Mouse (Mus musculus): ENCODE measurements around the gene Odc1. TPM values are rescaled to one million over a fixed set of nuclear protein-coding genes. Genes with fewer than 3 reads are reported as not detected.
"Not testable (repeated sequence)": the region's sequence is repeated elsewhere in the genome, so short reads cannot be mapped to it uniquely, and the experiment has no call there.

The Odc1 gene
- polyA plus RNA-seq, 1 experiment from 2014 or later = 597 TPM

- 58% methylated on average over 4 of the region's 4 CpGs for WGBS (ENCODE audit: insufficient replicate concordance)
- ATAC-seq = no peak; the same call in 1 of the 2 replicates
These were observed 13.8 kb upstream of the Odc1 start for GRCm38 (mm10) chr12:17530825-17531224.

GRCm38 (mm10) chr12:17536222-17536621 is 8.4 kb upstream of the Odc1 start:
- 0 out of 2 replicates have a peak overlapping the region, but pooled peaks have one; percentile 30 for H3K27ac ChIP-seq
- WGBS (ENCODE audit: insufficient replicate concordance) = 73% methylated on average over 3 of the region's 3 CpGs
- H3K9ac ChIP-seq = no peak overlapping the region
- H3K36me3 ChIP-seq = no peaks in the 10 kb centered on the region
- no peaks in the 10 kb centered on the region for H3K27me3 ChIP-seq (replicated peaks)
- no peak overlapping the region for H3K4me3 ChIP-seq
- H3K4me2 ChIP-seq = no peak overlapping the region
- ATAC-seq = no peak
- peaks cover 65% of the 10 kb centered on the region for H3K4me1 ChIP-seq
- no peaks in the 10 kb centered on the region for H3K9me3 ChIP-seq (replicated peaks)

More at GRCm38 (mm10) chr12:17530825-17531224, 13.8 kb upstream of the Odc1 start:
- Histone ChIP-seq H3K9ac (no peak overlapping the region), H3K4me2 (no peak overlapping the region), H3K4me3 (no peak overlapping the region), H3K27ac (peak overlapping the region; percentile 50; the same call in 1 of the 2 replicates), H3K36me3 (no peaks in the 10 kb centered on the region), H3K4me1 (peaks cover 41% of the 10 kb centered on the region), H3K9me3 (replicated peaks) (no peaks in the 10 kb centered on the region), H3K27me3 (replicated peaks) (no peaks in the 10 kb centered on the region)

DNA sequence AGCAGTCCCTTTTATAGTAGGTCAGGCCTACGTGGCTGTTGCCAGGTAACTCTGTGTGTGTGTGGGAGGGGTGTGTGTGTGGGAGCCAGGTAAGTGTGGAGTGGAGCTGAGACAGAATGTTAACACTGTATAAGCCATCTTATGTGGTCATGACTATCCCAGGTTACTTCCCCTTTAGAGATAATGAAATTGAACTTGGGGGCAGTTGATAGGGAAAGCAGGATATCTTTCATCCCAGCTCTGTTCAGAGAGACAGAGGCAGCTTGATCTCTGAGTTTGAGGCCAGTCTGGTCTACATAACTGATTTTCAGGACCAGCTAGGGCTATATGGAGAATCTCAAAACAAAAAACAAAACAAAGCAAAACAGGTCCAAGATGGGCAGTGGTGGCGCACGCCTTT is 7.4 kb upstream of the Odc1 start:
- peak overlapping the region; percentile 95 for H3K27ac ChIP-seq
- H3K9me3 ChIP-seq (replicated peaks) = no peaks in the 10 kb centered on the region
- no peaks in the 10 kb centered on the region for H3K27me3 ChIP-seq (replicated peaks)
- peak overlapping the region; percentile 85 for H3K4me2 ChIP-seq
- peak; percentile 25 for ATAC-seq
- WGBS (ENCODE audit: insufficient replicate concordance) = 61% methylated on average over 3 of the region's 3 CpGs
- peak overlapping the region; percentile 70 for H3K9ac ChIP-seq
- H3K4me3 ChIP-seq = no peak overlapping the region
- H3K4me1 ChIP-seq = peaks cover 74% of the 10 kb centered on the region
- no peaks in the 10 kb centered on the region for H3K36me3 ChIP-seq

DNA sequence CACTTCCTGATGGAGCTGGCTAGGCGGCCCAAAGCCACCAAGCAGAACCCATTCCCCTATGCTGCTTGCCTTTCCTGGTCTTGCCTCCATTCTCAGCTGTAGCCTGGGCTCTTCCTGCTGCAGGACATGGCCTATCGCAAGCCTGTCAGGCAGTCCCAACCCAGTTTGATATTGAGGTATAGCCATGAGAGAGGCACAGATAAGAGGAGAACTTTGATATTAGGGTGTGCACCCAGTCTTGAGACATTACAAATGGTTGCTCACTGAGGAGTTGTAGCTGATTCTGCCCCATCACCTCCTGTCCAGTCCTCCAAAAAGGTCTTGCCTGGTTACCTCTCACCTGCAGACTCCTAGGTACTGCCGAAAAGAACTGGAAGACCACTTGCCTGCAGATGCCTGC is 6.5 kb upstream of the Odc1 start:
- Histone ChIP-seq H3K27ac (peak overlapping the region; percentile 95), H3K36me3 (no peaks in the 10 kb centered on the region), H3K4me1 (peaks cover 81% of the 10 kb centered on the region), H3K4me3 (peak overlapping the region; percentile 55), H3K9me3 (replicated peaks) (no peaks in the 10 kb centered on the region), H3K4me2 (peak overlapping the region; percentile 85), H3K27me3 (replicated peaks) (no peaks in the 10 kb centered on the region), H3K9ac (peak overlapping the region; percentile 70)
- 28% methylated on average over 3 of the region's 3 CpGs for whole genome bisulfite sequencing (ENCODE audit: insufficient replicate concordance)
- peak; percentile 95 for ATAC-seq

DNA sequence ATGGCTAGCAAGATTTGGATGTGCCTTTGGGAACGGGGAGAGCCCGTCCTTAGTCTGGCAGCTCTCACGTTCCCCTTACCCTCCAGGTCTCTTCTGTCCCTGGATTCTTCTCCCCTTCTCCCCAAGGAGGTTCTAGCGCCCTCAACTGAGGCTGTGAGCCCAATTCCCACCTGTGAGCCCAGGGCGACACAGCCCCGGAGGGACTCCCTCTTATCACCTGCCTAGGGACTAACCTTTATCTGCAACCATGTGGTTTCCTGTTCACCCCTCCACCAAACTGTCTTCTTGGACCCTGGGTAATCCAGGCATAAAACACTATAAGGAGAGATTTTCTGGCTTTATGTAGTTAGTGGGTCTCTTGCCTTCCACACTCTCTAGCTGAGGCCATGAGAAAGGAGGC is 5.6 kb upstream of the Odc1 start:
- no peaks in the 10 kb centered on the region for H3K27me3 ChIP-seq (replicated peaks)
- H3K4me3 ChIP-seq = peak overlapping the region; percentile 55
- peak overlapping the region; percentile 85 for H3K4me2 ChIP-seq
- peak overlapping the region; percentile 95 for H3K27ac ChIP-seq
- peak overlapping the region; percentile 70 for H3K9ac ChIP-seq
- WGBS (ENCODE audit: insufficient replicate concordance) = 27% methylated on average over 6 of the region's 6 CpGs
- ATAC-seq = peak; percentile 69
- H3K9me3 ChIP-seq (replicated peaks) = no peaks in the 10 kb centered on the region
- H3K4me1 ChIP-seq = peaks cover 85% of the 10 kb centered on the region
- H3K36me3 ChIP-seq = no peaks in the 10 kb centered on the region

- Histone ChIP-seq H3K27me3 (replicated peaks) (no peaks in the 10 kb centered on the region), H3K4me2 (peak overlapping the region; percentile 85), H3K27ac (peak overlapping the region; percentile 95), H3K36me3 (no peaks in the 10 kb centered on the region), H3K4me1 (peaks cover 88% of the 10 kb centered on the region), H3K9me3 (replicated peaks) (no peaks in the 10 kb centered on the region), H3K4me3 (peak overlapping the region; percentile 55), H3K9ac (peak overlapping the region; percentile 70)
- ATAC-seq = no peak
- 44% methylated on average over 6 of the region's 6 CpGs for WGBS (ENCODE audit: insufficient replicate concordance)
These were observed 4.5 kb upstream of the Odc1 start for GRCm38 (mm10) chr12:17540040-17540552.

DNA sequence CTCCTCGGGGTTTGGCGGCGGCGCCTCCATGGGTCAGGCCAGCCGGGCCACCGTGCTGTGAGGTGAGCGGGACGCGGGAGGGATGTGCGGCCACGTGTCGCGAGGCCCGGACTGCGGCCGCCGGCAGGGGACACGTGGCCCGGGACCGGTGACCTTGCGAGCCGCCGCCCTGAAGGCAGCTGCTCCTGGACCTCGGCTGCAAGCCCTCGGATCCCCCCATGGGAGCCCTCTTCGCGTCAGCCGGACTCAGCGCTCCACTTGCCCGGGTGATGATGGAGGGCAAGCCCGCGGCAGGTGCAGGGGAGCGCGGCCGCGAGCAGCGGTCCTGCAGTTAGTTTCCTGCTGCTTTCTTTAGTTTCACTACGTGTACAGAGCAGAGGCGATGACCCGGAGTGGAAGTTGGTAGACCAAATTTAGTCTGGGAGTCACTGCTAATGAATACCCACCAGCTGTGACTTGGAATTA is 545 bp downstream of the Odc1 start:
- peak overlapping the region; percentile 95 for H3K27ac ChIP-seq
- peak overlapping the region; percentile 97 for H3K4me3 ChIP-seq
- 1% methylated on average over 39 of the region's 40 CpGs for WGBS (ENCODE audit: insufficient replicate concordance)
- H3K4me2 ChIP-seq = peak overlapping the region; percentile 71
- H3K4me1 ChIP-seq = peaks cover 61% of the 10 kb centered on the region
- H3K27me3 ChIP-seq (replicated peaks) = no peaks in the 10 kb centered on the region
- H3K9ac ChIP-seq = peak overlapping the region; percentile 100
- peak; percentile 44 for ATAC-seq
- H3K36me3 ChIP-seq = peaks cover 44% of the 10 kb centered on the region
- no peaks in the 10 kb centered on the region for H3K9me3 ChIP-seq (replicated peaks)

DNA sequence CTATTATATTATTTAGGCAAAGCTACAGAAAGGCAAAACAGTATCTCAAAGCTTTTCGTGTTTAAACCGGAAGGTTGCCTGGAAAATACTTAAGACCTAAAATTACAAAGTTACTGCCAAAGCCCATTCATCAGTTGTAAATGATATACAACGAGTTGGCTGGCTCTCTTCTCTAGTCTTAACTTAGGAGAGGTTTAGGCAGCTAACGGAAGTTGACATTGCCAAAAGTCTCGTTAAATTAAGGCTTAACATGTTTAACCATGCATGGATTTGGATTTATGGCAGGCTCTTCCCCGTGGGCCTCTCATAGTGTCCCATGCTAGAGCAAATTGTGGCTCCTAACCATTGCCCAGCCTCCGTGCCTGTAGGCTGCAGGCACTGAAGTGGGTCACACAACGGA is 1.3 kb downstream of the Odc1 start:
- H3K4me2 ChIP-seq = peak overlapping the region; percentile 71
- peak overlapping the region; percentile 100 for H3K9ac ChIP-seq
- H3K9me3 ChIP-seq (replicated peaks) = no peaks in the 10 kb centered on the region
- no peaks in the 10 kb centered on the region for H3K27me3 ChIP-seq (replicated peaks)
- WGBS (ENCODE audit: insufficient replicate concordance) = 2% methylated on average over 8 of the region's 8 CpGs
- H3K27ac ChIP-seq = peak overlapping the region; percentile 95
- H3K36me3 ChIP-seq = peaks cover 49% of the 10 kb centered on the region
- peaks cover 54% of the 10 kb centered on the region for H3K4me1 ChIP-seq
- peak overlapping the region; percentile 97 for H3K4me3 ChIP-seq
- ATAC-seq = no peak

GRCm38 (mm10) chr12:17547552-17547951 is 3.0 kb downstream of the Odc1 start:
- Histone ChIP-seq H3K4me3 (peak overlapping the region; percentile 97), H3K4me1 (peaks cover 55% of the 10 kb centered on the region), H3K27ac (peak overlapping the region; percentile 95), H3K36me3 (peaks cover 66% of the 10 kb centered on the region), H3K9ac (peak overlapping the region; percentile 100; the same call in 1 of the 2 replicates), H3K4me2 (peak overlapping the region; percentile 71)
- not testable (repeated sequence) for H3K27me3 ChIP-seq (replicated peaks); ATAC-seq; H3K9me3 ChIP-seq (replicated peaks)
- 94% methylated on average over 9 of the region's 9 CpGs for WGBS (ENCODE audit: insufficient replicate concordance)

GRCm38 (mm10) chr12:17548505-17548904 is 3.9 kb downstream of the Odc1 start:
- no peak for ATAC-seq
- H3K4me1 ChIP-seq = peaks cover 55% of the 10 kb centered on the region
- 85% methylated on average over 5 of the region's 5 CpGs for WGBS (ENCODE audit: insufficient replicate concordance)
- 0 out of 2 replicates have a peak overlapping the region, but pooled peaks have one; percentile 71 for H3K4me2 ChIP-seq
- no peaks in the 10 kb centered on the region for H3K9me3 ChIP-seq (replicated peaks)
- H3K9ac ChIP-seq = no peak overlapping the region
- H3K27ac ChIP-seq = peak overlapping the region; percentile 58
- peaks cover 70% of the 10 kb centered on the region for H3K36me3 ChIP-seq
- no peak overlapping the region for H3K4me3 ChIP-seq
- no peaks in the 10 kb centered on the region for H3K27me3 ChIP-seq (replicated peaks)

DNA sequence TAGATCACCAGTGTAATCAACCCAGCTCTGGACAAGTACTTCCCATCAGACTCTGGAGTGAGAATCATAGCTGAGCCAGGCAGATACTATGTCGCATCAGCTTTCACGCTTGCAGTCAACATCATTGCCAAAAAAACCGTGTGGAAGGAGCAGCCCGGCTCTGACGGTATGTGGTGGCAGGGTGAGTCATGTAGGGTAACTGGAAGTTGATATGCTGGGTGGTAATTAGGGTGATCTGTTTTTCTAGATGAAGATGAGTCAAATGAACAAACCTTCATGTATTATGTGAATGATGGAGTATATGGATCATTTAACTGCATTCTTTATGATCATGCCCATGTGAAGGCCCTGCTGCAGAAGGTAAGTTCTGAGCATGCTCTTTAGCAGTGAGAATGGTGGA is 4.8 kb downstream of the Odc1 start:
- H3K4me2 ChIP-seq; H3K27me3 ChIP-seq (replicated peaks); H3K4me3 ChIP-seq; H3K9me3 ChIP-seq (replicated peaks); H3K27ac ChIP-seq; H3K9ac ChIP-seq; ATAC-seq: not testable (repeated sequence)
- peaks cover 70% of the 10 kb centered on the region for H3K36me3 ChIP-seq
- 85% methylated on average over 5 of the region's 5 CpGs for WGBS (ENCODE audit: insufficient replicate concordance)
- H3K4me1 ChIP-seq = peaks cover 56% of the 10 kb centered on the region

DNA sequence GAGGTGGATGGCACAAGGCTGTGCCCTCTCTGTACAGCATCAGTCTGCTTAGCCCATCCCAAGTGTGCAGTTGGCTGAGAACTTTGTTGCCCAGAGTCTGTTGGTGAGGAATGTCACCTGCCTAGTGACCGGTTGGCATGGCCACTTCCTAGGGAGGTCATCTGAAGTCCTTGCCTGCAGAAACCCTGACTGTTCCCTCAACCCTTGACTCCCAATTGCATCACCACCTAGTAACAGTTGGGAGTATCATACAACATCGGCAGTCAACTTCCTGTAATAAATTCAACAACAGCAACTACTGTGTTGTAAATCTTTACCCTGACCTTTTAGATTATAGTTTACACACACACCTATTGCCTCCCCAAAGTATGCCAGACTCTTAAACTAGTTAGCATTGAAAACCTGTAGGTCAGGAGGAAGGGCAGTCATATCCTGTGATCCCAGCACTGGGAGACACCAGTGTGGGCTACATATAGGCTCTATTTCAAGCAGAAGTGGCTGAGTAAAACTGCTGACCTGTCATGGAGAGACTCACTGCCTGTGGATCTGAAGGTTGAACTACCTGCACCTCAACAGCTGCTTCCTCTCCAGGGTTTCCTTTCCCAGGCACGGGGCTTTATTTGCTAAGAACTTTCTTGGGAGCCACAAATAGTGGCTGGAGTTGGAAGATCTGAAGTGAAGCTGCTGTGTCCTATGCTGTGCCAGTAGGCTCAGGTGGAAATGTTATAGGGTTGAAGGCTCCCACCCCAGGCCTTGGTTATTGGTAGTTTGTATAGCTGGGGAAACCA is 6.8 kb downstream of the Odc1 start:
- Histone ChIP-seq H3K4me1 (peaks cover 58% of the 10 kb centered on the region), H3K9me3 (replicated peaks) (no peaks in the 10 kb centered on the region), H3K27me3 (replicated peaks) (no peaks in the 10 kb centered on the region), H3K9ac (peak overlapping the region; percentile 31; the same call in 1 of the 2 replicates), H3K4me2 (no peak overlapping the region), H3K4me3 (no peak overlapping the region), H3K27ac (peak overlapping the region; percentile 75), H3K36me3 (peaks cover 64% of the 10 kb centered on the region)
- ATAC-seq = no peak
- WGBS (ENCODE audit: insufficient replicate concordance) = 67% methylated on average over 3 of the region's 3 CpGs

Measured in liver, embryonic 12.5 days (tissue).